Mouse (Mus musculus) liver, embryonic 15.5 days (tissue): Measurements from ENCODE around the gene Six2. TPM values are rescaled to one million over a fixed set of nuclear protein-coding genes. Genes with fewer than 3 reads are reported as not detected.

ENCODE experiments used
- ATAC-seq: fragments of 200-750 bp; cut with Nextera tagmentation; 2 replicates; pipeline ENCODE4 v1.8.0; 2017; ENCODE audit warnings: moderate number of reproducible peaks, mild to moderate bottlenecking, moderate library complexity; ENCODE audit not compliant: insufficient read depth
- H3K27ac ChIP-seq: fragments of 300-500 bp; sonication (generic); replicated peaks from 2 replicates; pipeline ENCODE4 v1.5.1; 2015; ENCODE audit warnings: mild to moderate bottlenecking, inconsistent platforms
- H3K27me3 ChIP-seq: fragments of 300-500 bp; sonication (generic); 2 replicates; pipeline ENCODE4 v1.6.1; 2015; ENCODE audit warnings: mild to moderate bottlenecking, inconsistent platforms
- H3K36me3 ChIP-seq: fragments of 300-500 bp; sonication (generic); replicated peaks from 2 replicates; pipeline ENCODE4 v1.6.1; 2015; ENCODE audit warnings: moderate library complexity, mild to moderate bottlenecking, inconsistent platforms
- H3K4me1 ChIP-seq: fragments of 300-500 bp; sonication (generic); replicated peaks from 2 replicates; pipeline ENCODE4 v1.6.1; 2015; ENCODE audit warnings: inconsistent platforms
- H3K4me2 ChIP-seq: fragments of 300-500 bp; sonication (generic); 2 replicates; pipeline ENCODE4 v1.6.1; 2015; ENCODE audit warnings: moderate library complexity, mild to moderate bottlenecking, inconsistent platforms
- H3K4me3 ChIP-seq: fragments of 300-500 bp; sonication (generic); replicated peaks from 2 replicates; pipeline ENCODE4 v1.5.1; 2015; ENCODE audit warnings: mild to moderate bottlenecking, inconsistent platforms
- H3K9ac ChIP-seq: fragments of 300-500 bp; sonication (generic); 2 replicates; pipeline ENCODE4 v1.6.1; 2015; ENCODE audit warnings: moderate library complexity, mild to moderate bottlenecking, inconsistent platforms
- H3K9me3 ChIP-seq: fragments of 300-500 bp; sonication (generic); replicated peaks from 2 replicates; pipeline ENCODE4 v1.6.1; 2016; ENCODE audit warnings: inconsistent platforms
- WGBS: fragments of 180-500 bp; shearing (Covaris S2); methylation state at CpG from one replicate; pipeline ENCODE4 v1.1.7; 2015; ENCODE audit warnings: mixed read lengths; ENCODE audit not compliant: insufficient replicate concordance; 5-methylcytosine and 5-hydroxymethylcytosine counted together
- polyA plus RNA-seq: library from polyadenylated mRNA; unstranded; fragments of >200 nt; fragmentation: Nextera tagmentation; extraction: Ambion mirVana; gene quantifications from 2 replicates; pipeline ENCODE4 v1.2.1, GENCODE M21; 2015

The Six2 gene
- polyA plus RNA-seq, 1 experiment from 2014 or later, result not detected

DNA sequence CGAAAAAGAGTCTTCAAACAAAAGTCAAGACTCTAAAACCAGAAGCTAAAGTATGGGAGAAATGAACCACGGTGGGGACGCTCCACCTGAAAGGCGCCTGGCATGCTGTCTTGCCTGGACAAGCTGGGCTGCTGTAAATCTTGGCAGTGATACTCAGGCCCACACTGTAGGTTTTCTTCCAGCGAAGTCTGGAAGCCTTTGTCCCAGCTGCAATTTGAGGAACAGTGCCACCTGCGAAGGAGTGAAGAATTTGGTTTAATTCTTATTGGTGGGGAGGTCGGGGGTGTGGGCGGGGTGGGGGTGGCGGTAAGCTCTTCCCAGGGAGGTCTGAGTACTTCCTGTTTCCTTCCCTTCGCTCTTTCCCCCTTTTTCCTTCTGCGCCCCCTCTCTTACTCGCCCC lies 42.8 kb downstream of the Six2 start:
- no peak for ATAC-seq
- H3K9ac ChIP-seq, result no peak overlapping the region
- WGBS, result 8% methylated on average over 10 of the region's 12 CpGs
- peaks cover 75% of the 10 kb centered on the region for H3K27me3 ChIP-seq
- no peak overlapping the region for H3K27ac ChIP-seq
- H3K4me2 ChIP-seq, result no peak overlapping the region
- H3K9me3 ChIP-seq, result no peaks in the 10 kb centered on the region
- no peaks in the 10 kb centered on the region for H3K36me3 ChIP-seq
- H3K4me1 ChIP-seq, result no peaks in the 10 kb centered on the region
- H3K4me3 ChIP-seq, result no peak overlapping the region

DNA sequence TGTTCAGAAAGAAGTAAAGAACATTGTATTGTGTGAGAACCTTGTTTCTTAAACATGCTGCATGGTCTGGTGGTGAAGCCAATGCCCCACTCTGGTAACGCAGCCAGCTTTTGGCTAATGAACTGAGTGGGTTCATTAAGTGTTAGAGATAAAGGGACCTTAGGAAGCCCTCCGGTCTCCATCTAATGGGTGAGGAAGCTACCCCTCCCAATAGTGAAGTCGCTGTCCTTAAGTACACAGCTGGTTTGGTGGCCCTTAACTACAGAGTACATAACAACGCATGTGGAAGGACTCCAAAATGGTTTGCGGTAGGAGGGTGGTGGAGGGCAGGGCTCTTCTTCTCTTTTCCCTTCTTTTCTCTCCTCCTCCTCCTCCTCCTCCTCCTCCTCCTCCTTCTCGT lies 50.2 kb downstream of the Six2 start:
- 46% methylated on average over 5 of the region's 6 CpGs for WGBS
- Histone ChIP-seq H3K36me3 (no peaks in the 10 kb centered on the region), H3K9me3 (no peaks in the 10 kb centered on the region), H3K27ac (no peak overlapping the region), H3K9ac (no peak overlapping the region), H3K4me1 (no peaks in the 10 kb centered on the region), H3K4me2 (no peak overlapping the region), H3K4me3 (no peak overlapping the region), H3K27me3 (peaks cover 59% of the 10 kb centered on the region)
- no peak for ATAC-seq

Other genes with a start within 250 kb of the Six2 start
- gene Six3, start 74.7 kb downstream of the Six2 start, polyA plus RNA-seq, result not detected in 2 replicates